Mouse (Mus musculus): ENCODE results near the gene Ociad1. TPM values are rescaled to one million over a fixed set of nuclear protein-coding genes. Genes with fewer than 3 reads are reported as not detected.
"Not testable (repeated sequence)": the region's sequence is repeated elsewhere in the genome, so short reads cannot be mapped to it uniquely, and the experiment has no call there.

Gene Ociad1
- polyA plus RNA-seq, 1 experiment from 2014 or later, result 290 TPM

DNA sequence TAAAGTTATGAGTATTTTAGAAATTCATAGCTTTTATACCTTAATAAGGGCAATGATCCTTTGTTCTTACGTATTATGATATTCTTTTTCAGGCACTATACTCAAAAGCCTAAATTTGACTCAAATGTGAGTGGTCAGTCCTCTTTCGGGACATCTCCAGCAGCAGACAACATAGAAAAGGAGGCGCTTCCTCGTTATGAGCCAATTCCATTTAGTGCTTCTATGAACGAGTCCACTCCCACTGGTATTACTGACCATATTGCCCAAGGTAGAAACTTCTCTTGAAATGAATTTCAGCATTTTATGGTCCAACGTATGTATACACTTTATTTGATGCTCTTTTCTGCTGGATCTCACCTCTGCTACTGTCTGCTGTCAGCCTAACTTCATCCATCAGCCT, 13.9 kb downstream of the Ociad1 start:
- no peak for ATAC-seq

DNA sequence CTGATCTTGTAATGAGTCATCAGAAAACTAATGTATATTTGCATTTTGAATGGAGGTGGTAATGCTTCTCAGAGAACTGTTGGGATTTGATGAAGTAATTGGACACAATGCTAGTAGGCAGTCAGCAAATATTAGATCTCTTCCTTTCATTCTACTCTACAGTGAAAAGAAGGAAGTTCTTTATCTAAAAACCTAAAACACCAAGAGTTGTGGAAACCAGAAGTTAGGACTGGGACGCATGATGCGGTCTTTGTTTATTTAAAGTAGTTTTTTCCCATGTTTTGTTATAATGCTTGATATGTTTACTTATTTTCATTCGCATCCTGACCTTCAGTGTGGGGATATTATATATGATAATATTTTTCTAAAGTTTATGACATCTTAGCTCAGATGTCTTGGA, 14.7 kb downstream of the Ociad1 start:
- no peak for TF ChIP-seq CTCF (IDR thresholded peaks at IDR 0.05)
- ChIA-PET CTCF (interaction anchor here (1.2 kb wide), 1 partner anchor 14 kb away, joined by 3 read pairs; no protein-coding TSS in a partner anchor), POLR2A (no interaction called here)
- in situ Hi-C loops (cut with MboI; ENCODE audit: low pct_unique_long_range_greater_than_20kb), result no loop called here
- DNase-seq (ENCODE audit: low read depth, low spot score) (no peak), ATAC-seq (no peak)
- H3K27me3 ChIP-seq, result no peaks in the 10 kb centered on the region

More for the DNA sequence above, 13.9 kb downstream of the Ociad1 start:
- CTCF ChIA-PET, result interaction anchor here (1.4 kb wide), 1 partner anchor 9 kb away, joined by 3 read pairs; no protein-coding TSS in a partner anchor
- POLR2A ChIA-PET, result no interaction called here
- no peak for DNase-seq (ENCODE audit: low read depth, low spot score)
- H3K27me3 ChIP-seq, result no peaks in the 10 kb centered on the region
- in situ Hi-C loops (cut with MboI; ENCODE audit: low pct_unique_long_range_greater_than_20kb), result no loop called here
- TF ChIP-seq CTCF (IDR thresholded peaks at IDR 0.05), result no peak

DNA sequence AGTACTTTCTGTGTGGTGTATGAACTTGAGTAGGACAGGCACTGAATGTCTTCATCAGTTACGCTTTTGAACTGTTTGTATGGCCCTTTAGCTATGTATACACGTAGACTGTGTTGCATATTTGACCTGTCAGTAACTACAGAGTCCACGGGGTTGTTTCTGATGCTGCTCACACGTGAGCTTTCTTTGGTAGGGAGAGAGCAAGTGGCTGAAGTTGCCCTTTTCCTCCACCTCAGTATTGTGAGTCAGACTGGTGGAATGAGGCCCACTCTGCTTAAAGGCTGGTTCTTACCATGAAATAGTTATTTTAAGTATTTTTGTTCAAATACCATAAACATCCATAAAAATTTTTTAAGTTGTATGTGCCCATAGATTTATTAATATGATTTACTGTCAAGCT, 16.9 kb downstream of the Ociad1 start:
- DNase-seq (ENCODE audit: low read depth, low spot score), result no peak
- no peaks in the 10 kb centered on the region for H3K27me3 ChIP-seq
- ChIA-PET CTCF (interaction anchor here (0.8 to 2.1 kb wide), 3 partner anchors 10 to 73 kb away, joined by 3 to 6 read pairs (median 3); no protein-coding TSS in a partner anchor), POLR2A (interaction anchor here (0.5 to 1.0 kb wide), 3 partner anchors 12 to 155 kb away, joined by 3 to 4 read pairs (median 3); no protein-coding TSS in a partner anchor)
- no peak for TF ChIP-seq CTCF (IDR thresholded peaks at IDR 0.05)
- in situ Hi-C loops (cut with MboI; ENCODE audit: low pct_unique_long_range_greater_than_20kb), result no loop called here
- ATAC-seq, result no peak

DNA sequence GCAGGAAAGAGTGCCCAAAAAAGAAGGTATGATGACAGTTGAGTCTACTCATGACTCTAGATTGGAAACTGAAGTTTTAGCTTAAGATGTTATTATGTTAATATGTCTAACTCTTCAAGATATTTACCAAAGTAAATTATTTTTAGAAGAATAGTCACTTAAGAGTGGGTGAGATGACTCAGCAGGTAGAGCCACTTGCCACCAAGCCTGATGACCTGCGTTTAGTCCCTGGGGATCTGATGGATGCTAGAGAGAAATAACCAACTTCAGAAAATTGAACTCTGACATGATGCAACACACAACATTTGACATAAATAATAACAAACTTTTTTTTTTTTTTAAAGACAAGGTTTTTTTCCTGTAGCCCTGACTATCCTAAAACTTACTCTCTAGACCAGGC, 17.8 kb downstream of the Ociad1 start:
- in situ Hi-C loops (cut with MboI; ENCODE audit: low pct_unique_long_range_greater_than_20kb), result no loop called here
- TF ChIP-seq CTCF (IDR thresholded peaks at IDR 0.05), result no peak
- POLR2A ChIA-PET, result no interaction called here
- DNase-seq (ENCODE audit: low read depth, low spot score), result no peak
- CTCF ChIA-PET, result interaction anchor here (1.4 to 2.1 kb wide), 2 partner anchors 11 to 70 kb away, joined by 3 to 6 read pairs; no protein-coding TSS in a partner anchor
- no peaks in the 10 kb centered on the region for H3K27me3 ChIP-seq
- no peak for ATAC-seq

GRCm38 (mm10) chr5:73311458-73311857, 18.9 kb downstream of the Ociad1 start:
- no peak for TF ChIP-seq CTCF (IDR thresholded peaks at IDR 0.05)
- ChIA-PET POLR2A (no interaction called here), CTCF (interaction anchor here (1.3 kb wide), 1 partner anchor 16 kb away, joined by 4 read pairs; no protein-coding TSS in a partner anchor)
- no peak for ATAC-seq
- in situ Hi-C loops (cut with MboI; ENCODE audit: low pct_unique_long_range_greater_than_20kb), result no loop called here
- no peak for DNase-seq (ENCODE audit: low read depth, low spot score)
- no peaks in the 10 kb centered on the region for H3K27me3 ChIP-seq

- POLR2A ChIA-PET, result no interaction called here
- no peak for ATAC-seq
- TF ChIP-seq CTCF (IDR thresholded peaks at IDR 0.05), result no peak
- DNase-seq (ENCODE audit: low read depth, low spot score), result no peak
- in situ Hi-C loops (cut with MboI; ENCODE audit: low pct_unique_long_range_greater_than_20kb), result no loop called here
- no peaks in the 10 kb centered on the region for H3K27me3 ChIP-seq
- CTCF ChIA-PET, result interaction anchor here (1.4 to 1.6 kb wide), 3 partner anchors 11 to 69 kb away, joined by 3 to 4 read pairs (median 4); no protein-coding TSS in a partner anchor
These were observed 21.0 kb downstream of the Ociad1 start for GRCm38 (mm10) chr5:73313591-73313990.

GRCm38 (mm10) chr5:73314654-73315053, 22.1 kb downstream of the Ociad1 start:
- in situ Hi-C loops (cut with MboI; ENCODE audit: low pct_unique_long_range_greater_than_20kb), result no loop called here
- peak; percentile 47 for ATAC-seq
- no peak for TF ChIP-seq CTCF (IDR thresholded peaks at IDR 0.05)

DNA sequence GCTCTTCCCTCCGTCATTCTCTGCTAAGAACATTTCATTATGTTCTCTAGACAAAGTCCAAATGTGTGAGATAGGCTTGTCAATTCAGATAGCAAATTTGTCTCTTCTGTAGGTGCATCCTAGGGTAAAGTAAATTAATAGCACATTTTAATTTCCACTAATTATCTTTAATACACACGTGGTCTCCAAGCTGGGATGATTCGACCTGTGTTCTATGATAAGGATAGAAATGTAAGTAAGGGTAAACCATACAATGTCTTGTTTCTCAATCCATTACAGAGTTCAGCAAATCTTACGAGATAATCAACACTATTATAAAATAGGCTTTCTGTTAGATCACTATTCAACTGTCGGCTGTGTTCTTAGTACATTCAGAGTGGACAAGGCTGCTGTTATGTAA, 26.7 kb downstream of the Ociad1 start:
- no peak for TF ChIP-seq CTCF (IDR thresholded peaks at IDR 0.05)
- ChIA-PET CTCF (interaction anchor here (1.2 to 1.4 kb wide), 3 partner anchors 28 to 67 kb away, joined by 4 to 7 read pairs (median 4); no protein-coding TSS in a partner anchor), POLR2A (interaction anchor here (0.9 kb wide), 1 partner anchor 16 kb away, joined by 3 read pairs; no protein-coding TSS in a partner anchor)
- DNase-seq (ENCODE audit: low read depth, low spot score) (no peak), ATAC-seq (no peak)
- no peaks in the 10 kb centered on the region for H3K27me3 ChIP-seq
- in situ Hi-C loops (cut with MboI; ENCODE audit: low pct_unique_long_range_greater_than_20kb), result no loop called here

More at GRCm38 (mm10) chr5:73314654-73315053, 22.1 kb downstream of the Ociad1 start:
- no peak for DNase-seq (ENCODE audit: low read depth, low spot score)
- H3K27me3 ChIP-seq, result no peaks in the 10 kb centered on the region
- ChIA-PET CTCF (interaction anchor here (0.9 to 1.9 kb wide), 6 partner anchors 10 to 199 kb away, joined by 3 to 4 read pairs (median 4); no protein-coding TSS in a partner anchor), POLR2A (interaction anchor here (1.0 kb wide), 1 partner anchor 176 kb away, joined by 3 read pairs; no protein-coding TSS in a partner anchor)

DNA sequence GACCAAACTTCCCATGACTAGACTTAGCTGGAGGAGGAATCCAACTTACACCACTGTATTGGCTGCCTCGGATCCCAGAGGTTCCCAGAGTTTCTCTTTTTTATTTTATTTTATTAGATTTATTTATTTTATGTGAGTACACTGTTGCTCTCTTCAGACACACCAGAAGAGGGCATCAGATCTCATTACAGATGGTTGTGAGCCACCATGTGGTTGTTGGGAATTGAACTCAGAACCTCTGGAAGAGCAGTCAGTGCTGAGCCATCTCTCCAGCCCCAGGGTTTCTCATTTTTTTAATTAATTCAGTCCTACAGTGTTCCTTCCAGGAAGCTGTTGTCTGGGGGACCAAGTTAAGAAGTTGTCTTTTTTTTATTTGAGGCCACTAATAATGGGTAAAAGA, 30.1 kb downstream of the Ociad1 start:
- H3K27me3 ChIP-seq; POLR2A ChIA-PET; DNase-seq (ENCODE audit: low read depth, low spot score); ATAC-seq: not testable (repeated sequence)
- CTCF ChIA-PET, result interaction anchor here (1.8 kb wide), 1 partner anchor 57 kb away, joined by 7 read pairs; no protein-coding TSS in a partner anchor
- peak; percentile 28 for TF ChIP-seq CTCF (IDR thresholded peaks at IDR 0.05)
- in situ Hi-C loops (cut with MboI; ENCODE audit: low pct_unique_long_range_greater_than_20kb), result loop anchor here (10.0 kb wide), 1 partner anchor 52 kb away; no protein-coding TSS in a partner anchor

- no peak for ATAC-seq
- in situ Hi-C loops (cut with MboI; ENCODE audit: low pct_unique_long_range_greater_than_20kb), result loop anchor here (10.0 kb wide), 1 partner anchor 51 kb away; no protein-coding TSS in a partner anchor
- ChIA-PET CTCF (interaction anchor here (1.8 kb wide), 1 partner anchor 56 kb away, joined by 7 read pairs; no protein-coding TSS in a partner anchor), POLR2A (no interaction called here)
- no peak for TF ChIP-seq CTCF (IDR thresholded peaks at IDR 0.05)
- DNase-seq (ENCODE audit: low read depth, low spot score), result no peak
- H3K27me3 ChIP-seq, result no peaks in the 10 kb centered on the region
These were observed 31.0 kb downstream of the Ociad1 start for GRCm38 (mm10) chr5:73323602-73324001.

- ChIA-PET CTCF (no interaction called here), POLR2A (interaction anchor here (0.6 to 1.3 kb wide), 2 partner anchors 12 to 13 kb away, joined by 3 read pairs; no protein-coding TSS in a partner anchor)
- no peak for DNase-seq (ENCODE audit: low read depth, low spot score)
- ATAC-seq, result no peak
- no peak for TF ChIP-seq CTCF (IDR thresholded peaks at IDR 0.05)
- in situ Hi-C loops (cut with MboI; ENCODE audit: low pct_unique_long_range_greater_than_20kb), result loop anchor here (10.0 to 25.0 kb wide), 2 partner anchors 50 to 1112 kb away; no protein-coding TSS in a partner anchor
- no peaks in the 10 kb centered on the region for H3K27me3 ChIP-seq
These were observed 32.1 kb downstream of the Ociad1 start for GRCm38 (mm10) chr5:73324526-73325170.
